Mouse (Mus musculus): Measurements from ENCODE around the gene Vmn1r54. TPM values are rescaled to one million over a fixed set of nuclear protein-coding genes. Genes with fewer than 3 reads are reported as not detected.
"Not testable (repeated sequence)": the region's sequence is repeated elsewhere in the genome, so short reads cannot be mapped to it uniquely, and the experiment has no call there.

The Vmn1r54 gene
- polyA plus RNA-seq (2015; fragmentation: Nextera tagmentation; extraction: Ambion mirVana): not detected in 2 replicates

GRCm38 (mm10) chr6:90246000-90246399 is at the start of gene Vmn1r54:
Gene Vmn1r54 (plus strand): TSS chr6:90246300.
- Histone ChIP-seq H3K27ac (no peak within 1 kb of the TSS), H3K4me1 (replicated peaks) (no peaks in the 10 kb centered on the region), H3K4me2 (no peak within 1 kb of the TSS), H3K9me3 (replicated peaks) (no peaks in the 10 kb centered on the region), H3K36me3 (no peaks in the 10 kb centered on the region), H3K27me3 (no peaks in the 10 kb centered on the region), H3K4me3 (no peak within 1 kb of the TSS), H3K9ac (no peak within 1 kb of the TSS)
- ATAC-seq (replicated peaks; ENCODE audit: insufficient number of reproducible peaks, insufficient read depth, low FRiP score, low read depth): no peak
- WGBS: 49% methylated on average over 1 of the region's 1 CpGs

- not testable (repeated sequence) for H3K27ac ChIP-seq; H3K4me3 ChIP-seq; H3K4me2 ChIP-seq; ATAC-seq (replicated peaks; ENCODE audit: insufficient number of reproducible peaks, insufficient read depth, low FRiP score, low read depth); H3K27me3 ChIP-seq; H3K9me3 ChIP-seq (replicated peaks); H3K36me3 ChIP-seq; H3K9ac ChIP-seq; H3K4me1 ChIP-seq (replicated peaks)
- WGBS: 70% methylated on average over 2 of the region's 2 CpGs
Observed at GRCm38 (mm10) chr6:90202493-90202892, 43.6 kb upstream of the Vmn1r54 start, which contains the start of gene V1ra8. Gene V1ra8 (plus strand): TSS chr6:90202793.

- no peak within 1 kb of the TSS for H3K27ac ChIP-seq
- H3K27me3 ChIP-seq: no peaks in the 10 kb centered on the region
- H3K4me1 ChIP-seq (replicated peaks): no peaks in the 10 kb centered on the region
- no peak for ATAC-seq (replicated peaks; ENCODE audit: insufficient number of reproducible peaks, insufficient read depth, low FRiP score, low read depth)
- H3K9me3 ChIP-seq (replicated peaks): no peaks in the 10 kb centered on the region
- no peaks in the 10 kb centered on the region for H3K36me3 ChIP-seq
- H3K9ac ChIP-seq: no peak within 1 kb of the TSS
- H3K4me2 ChIP-seq: no peak within 1 kb of the TSS
- H3K4me3 ChIP-seq: no peak within 1 kb of the TSS
- 72% methylated on average over 1 of the region's 1 CpGs for WGBS
Observed at GRCm38 (mm10) chr6:90224338-90224737, 21.8 kb upstream of the Vmn1r54 start, which contains the start of gene Vmn1r53. Gene Vmn1r53 (minus strand): TSS chr6:90224438.

GRCm38 (mm10) chr6:90232114-90232513 is 14.0 kb upstream of the Vmn1r54 start:
- ATAC-seq (replicated peaks; ENCODE audit: insufficient number of reproducible peaks, insufficient read depth, low FRiP score, low read depth); H3K9ac ChIP-seq; H3K4me2 ChIP-seq; H3K36me3 ChIP-seq; H3K27me3 ChIP-seq; H3K4me3 ChIP-seq; H3K4me1 ChIP-seq (replicated peaks); H3K9me3 ChIP-seq (replicated peaks); H3K27ac ChIP-seq: not testable (repeated sequence)
- WGBS: 78% methylated on average over 4 of the region's 4 CpGs

- 48% methylated on average over 27 of the region's 27 CpGs for WGBS
- no peak overlapping the region for H3K9ac ChIP-seq
- no peaks in the 10 kb centered on the region for H3K4me1 ChIP-seq (replicated peaks)
- H3K27me3 ChIP-seq: no peaks in the 10 kb centered on the region
- no peaks in the 10 kb centered on the region for H3K36me3 ChIP-seq
- no peak for ATAC-seq (replicated peaks; ENCODE audit: insufficient number of reproducible peaks, insufficient read depth, low FRiP score, low read depth)
- H3K27ac ChIP-seq: no peak overlapping the region
- no peak overlapping the region for H3K4me2 ChIP-seq
- H3K9me3 ChIP-seq (replicated peaks): 0 out of 2 replicates have a peak, but pooled peaks cover 4% of the 10 kb centered on the region
- H3K4me3 ChIP-seq: no peak overlapping the region
Observed at GRCm38 (mm10) chr6:90232681-90233080, 13.4 kb upstream of the Vmn1r54 start.

GRCm38 (mm10) chr6:90244019-90244418 is 2.1 kb upstream of the Vmn1r54 start:
- H3K36me3 ChIP-seq: no peaks in the 10 kb centered on the region
- WGBS: 70% methylated on average over 3 of the region's 3 CpGs
- ATAC-seq (replicated peaks; ENCODE audit: insufficient number of reproducible peaks, insufficient read depth, low FRiP score, low read depth): no peak

GRCm38 (mm10) chr6:90288265-90288664 is 42.2 kb downstream of the Vmn1r54 start:
- no peak for ATAC-seq (replicated peaks; ENCODE audit: insufficient number of reproducible peaks, insufficient read depth, low FRiP score, low read depth)
- Histone ChIP-seq H3K27me3 (no peaks in the 10 kb centered on the region), H3K36me3 (no peaks in the 10 kb centered on the region), H3K4me2 (no peak overlapping the region), H3K27ac (no peak overlapping the region), H3K4me1 (replicated peaks) (no peaks in the 10 kb centered on the region), H3K4me3 (no peak overlapping the region), H3K9me3 (replicated peaks) (no peaks in the 10 kb centered on the region), H3K9ac (no peak overlapping the region)
- WGBS: 47% methylated on average over 12 of the region's 12 CpGs

More at GRCm38 (mm10) chr6:90244019-90244418, 2.1 kb upstream of the Vmn1r54 start:
- Histone ChIP-seq H3K4me1 (replicated peaks) (no peaks in the 10 kb centered on the region), H3K9ac (no peak overlapping the region), H3K4me2 (no peak overlapping the region), H3K27ac (no peak overlapping the region), H3K27me3 (no peaks in the 10 kb centered on the region), H3K9me3 (replicated peaks) (no peaks in the 10 kb centered on the region), H3K4me3 (no peak overlapping the region)

GRCm38 (mm10) chr6:90300919-90301318 is 54.8 kb downstream of the Vmn1r54 start, which contains the start of gene BC048671:
Gene BC048671 (plus strand): TSS chr6:90301219.
- 77% methylated on average over 1 of the region's 1 CpGs for WGBS

GRCm38 (mm10) chr6:90306315-90306975 is 60.3 kb downstream of the Vmn1r54 start:
- no peak overlapping the region for H3K27ac ChIP-seq
- ATAC-seq (replicated peaks; ENCODE audit: insufficient number of reproducible peaks, insufficient read depth, low FRiP score, low read depth): no peak
- no peaks in the 10 kb centered on the region for H3K9me3 ChIP-seq (replicated peaks)
- WGBS: 74% methylated on average over 6 of the region's 6 CpGs
- H3K4me1 ChIP-seq (replicated peaks): no peaks in the 10 kb centered on the region
- H3K4me3 ChIP-seq: no peak overlapping the region
- H3K4me2 ChIP-seq: no peak overlapping the region
- H3K36me3 ChIP-seq: no peaks in the 10 kb centered on the region
- H3K27me3 ChIP-seq: no peaks in the 10 kb centered on the region
- H3K9ac ChIP-seq: no peak overlapping the region

More at GRCm38 (mm10) chr6:90300919-90301318, 54.8 kb downstream of the Vmn1r54 start, which contains the start of gene BC048671:
- H3K27me3 ChIP-seq: no peaks in the 10 kb centered on the region
- H3K9me3 ChIP-seq (replicated peaks): no peaks in the 10 kb centered on the region
- no peak within 1 kb of the TSS for H3K4me3 ChIP-seq
- no peak for ATAC-seq (replicated peaks; ENCODE audit: insufficient number of reproducible peaks, insufficient read depth, low FRiP score, low read depth)
- H3K4me2 ChIP-seq: no peak within 1 kb of the TSS
- no peaks in the 10 kb centered on the region for H3K36me3 ChIP-seq
- no peak within 1 kb of the TSS for H3K9ac ChIP-seq
- no peaks in the 10 kb centered on the region for H3K4me1 ChIP-seq (replicated peaks)
- H3K27ac ChIP-seq: no peak within 1 kb of the TSS

GRCm38 (mm10) chr6:90308839-90309778 is 63.0 kb downstream of the Vmn1r54 start:
- ATAC-seq (replicated peaks; ENCODE audit: insufficient number of reproducible peaks, insufficient read depth, low FRiP score, low read depth): no peak
- Histone ChIP-seq H3K27ac (no peak overlapping the region), H3K9ac (no peak overlapping the region), H3K4me3 (no peak overlapping the region), H3K4me2 (no peak overlapping the region), H3K9me3 (replicated peaks) (no peaks in the 10 kb centered on the region), H3K27me3 (no peaks in the 10 kb centered on the region), H3K36me3 (no peaks in the 10 kb centered on the region), H3K4me1 (replicated peaks) (no peaks in the 10 kb centered on the region)
- WGBS: 78% methylated on average over 87 of the region's 87 CpGs

GRCm38 (mm10) chr6:90315961-90316360 is 69.9 kb downstream of the Vmn1r54 start:
- H3K4me2 ChIP-seq: no peak overlapping the region
- no peak overlapping the region for H3K9ac ChIP-seq
- H3K9me3 ChIP-seq (replicated peaks): no peaks in the 10 kb centered on the region
- H3K4me1 ChIP-seq (replicated peaks): no peaks in the 10 kb centered on the region
- H3K27me3 ChIP-seq: no peaks in the 10 kb centered on the region
- no peak overlapping the region for H3K27ac ChIP-seq
- no peaks in the 10 kb centered on the region for H3K36me3 ChIP-seq
- ATAC-seq (replicated peaks; ENCODE audit: insufficient number of reproducible peaks, insufficient read depth, low FRiP score, low read depth): no peak
- no peak overlapping the region for H3K4me3 ChIP-seq
- WGBS: 76% methylated on average over 5 of the region's 5 CpGs

All from heart, embryonic 15.5 days (tissue).